Mouse (Mus musculus) thymus, postnatal 4 days (tissue): Measurements from ENCODE around the gene Rrnad1.
"Not testable (repeated sequence)": the region's sequence is repeated elsewhere in the genome, so short reads cannot be mapped to it uniquely, and the experiment has no call there.

Experiments used
- DNase-seq: peaks from one replicate; pipeline ENCODE4 v3.0.0; 2021

Rrnad1 gene

GRCm38 (mm10) chr3:87913891-87914290 lies 16.6 kb downstream of the Rrnad1 start:
- DNase-seq, result no peak

DNA sequence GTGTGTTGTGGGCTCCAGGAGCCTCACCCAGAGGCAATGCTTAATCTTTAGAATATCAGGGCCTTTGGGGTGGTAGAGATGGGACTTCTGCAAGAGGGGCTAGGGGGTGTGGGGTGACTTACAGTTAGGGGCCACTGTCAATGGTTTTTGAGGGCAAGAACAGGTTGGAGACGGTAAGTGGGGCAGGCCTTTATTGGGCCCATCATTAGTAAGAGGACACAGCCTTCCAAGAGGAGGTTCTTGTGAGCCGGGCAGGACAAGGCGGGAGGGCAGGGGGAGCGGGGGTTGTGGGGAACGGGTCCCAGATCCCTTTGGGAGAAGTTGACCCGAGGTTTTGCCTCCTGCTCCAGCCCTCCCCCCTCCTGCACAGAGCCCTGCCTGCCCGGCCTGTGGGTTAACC lies 17.0 kb downstream of the Rrnad1 start:
- DNase-seq, result no peak

GRCm38 (mm10) chr3:87910573-87911141 lies 19.9 kb downstream of the Rrnad1 start:
- DNase-seq, result peak; percentile 54

GRCm38 (mm10) chr3:87909874-87910273 lies 20.6 kb downstream of the Rrnad1 start:
- DNase-seq, result no peak

DNA sequence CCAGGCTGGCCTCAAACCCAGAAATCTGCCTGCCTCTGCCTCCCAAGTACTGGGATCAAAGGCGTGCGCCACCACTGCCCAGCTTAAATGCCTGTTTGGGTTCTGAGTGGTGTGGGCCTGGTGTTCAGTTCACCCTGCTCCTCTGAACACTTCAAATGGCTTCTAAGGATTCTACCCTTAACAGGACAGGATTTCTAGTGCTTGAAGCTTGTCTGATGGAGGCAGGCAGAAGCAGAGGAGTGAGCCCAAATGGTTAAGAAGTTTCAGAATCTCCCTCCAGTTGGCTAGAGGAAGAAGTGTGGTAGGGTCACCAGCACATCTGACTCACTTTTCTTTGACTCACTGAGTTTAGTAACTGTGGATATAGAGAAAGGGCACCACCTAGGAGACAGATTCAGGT lies 21.1 kb downstream of the Rrnad1 start:
- DNase-seq, result no peak

DNA sequence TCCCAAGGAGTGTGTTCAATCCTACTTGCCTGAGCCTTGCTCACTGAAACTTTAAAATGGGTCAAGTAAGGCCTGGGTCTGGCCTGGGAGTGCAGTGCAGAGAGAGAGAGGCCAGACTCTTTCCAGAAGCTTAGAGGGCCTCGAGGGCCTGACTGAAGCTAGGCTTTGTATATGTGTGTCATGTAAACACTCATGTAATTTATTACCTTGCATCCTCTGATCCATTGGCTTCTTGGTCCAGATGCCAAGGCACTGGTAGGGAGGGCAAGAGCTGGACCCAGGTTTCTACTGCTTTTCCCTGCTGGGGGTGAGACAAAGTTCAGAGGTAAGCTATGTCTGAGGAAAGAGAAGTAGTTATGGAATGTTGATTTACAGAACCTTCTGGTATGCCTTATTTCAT lies 22.6 kb downstream of the Rrnad1 start:
- no peak for DNase-seq

- DNase-seq, result peak; percentile 46
Measured at GRCm38 (mm10) chr3:87906981-87907857, 23.3 kb downstream of the Rrnad1 start.

GRCm38 (mm10) chr3:87906601-87906980 lies 23.9 kb downstream of the Rrnad1 start:
- no peak for DNase-seq

DNA sequence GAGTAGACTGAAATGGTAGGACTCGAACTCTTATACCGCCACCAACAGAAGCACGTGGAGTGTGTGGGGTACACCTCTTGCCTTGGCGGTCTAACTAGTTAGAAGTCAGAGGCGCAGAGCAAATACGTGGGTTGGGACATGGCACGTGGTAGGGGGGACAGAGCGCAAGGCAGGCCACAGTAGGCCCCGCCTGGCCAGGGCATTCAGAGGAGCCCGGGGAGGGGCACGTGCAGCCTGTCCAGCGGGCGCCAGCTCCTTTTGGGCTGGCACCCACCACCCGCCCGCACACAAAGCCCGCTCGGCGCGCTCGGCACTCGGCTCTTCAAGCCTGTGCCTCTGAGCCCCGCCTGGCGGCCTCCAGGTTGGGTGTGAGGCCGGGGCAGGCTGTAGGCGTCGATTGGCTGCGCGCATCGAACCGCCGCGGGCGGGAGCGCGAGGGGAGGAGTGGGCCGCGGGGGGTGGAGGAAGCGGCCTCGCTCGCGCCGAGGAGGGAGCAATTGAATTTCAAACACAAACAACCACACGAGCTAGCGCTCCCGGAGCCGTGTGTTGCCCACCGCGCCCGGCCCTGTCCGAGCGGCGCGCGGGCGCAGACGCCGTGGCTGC lies 24.5 kb downstream of the Rrnad1 start, which contains the start of gene Hdgf:
Hdgf (plus strand) TSS at position 442 of the 606 bp plus-strand sequence.
- peak; percentile 95 for DNase-seq

GRCm38 (mm10) chr3:87903821-87904220 lies 26.7 kb downstream of the Rrnad1 start:
- DNase-seq, result no peak

- DNase-seq, result not testable (repeated sequence)
Measured at GRCm38 (mm10) chr3:87901959-87902358, 28.6 kb downstream of the Rrnad1 start.

DNA sequence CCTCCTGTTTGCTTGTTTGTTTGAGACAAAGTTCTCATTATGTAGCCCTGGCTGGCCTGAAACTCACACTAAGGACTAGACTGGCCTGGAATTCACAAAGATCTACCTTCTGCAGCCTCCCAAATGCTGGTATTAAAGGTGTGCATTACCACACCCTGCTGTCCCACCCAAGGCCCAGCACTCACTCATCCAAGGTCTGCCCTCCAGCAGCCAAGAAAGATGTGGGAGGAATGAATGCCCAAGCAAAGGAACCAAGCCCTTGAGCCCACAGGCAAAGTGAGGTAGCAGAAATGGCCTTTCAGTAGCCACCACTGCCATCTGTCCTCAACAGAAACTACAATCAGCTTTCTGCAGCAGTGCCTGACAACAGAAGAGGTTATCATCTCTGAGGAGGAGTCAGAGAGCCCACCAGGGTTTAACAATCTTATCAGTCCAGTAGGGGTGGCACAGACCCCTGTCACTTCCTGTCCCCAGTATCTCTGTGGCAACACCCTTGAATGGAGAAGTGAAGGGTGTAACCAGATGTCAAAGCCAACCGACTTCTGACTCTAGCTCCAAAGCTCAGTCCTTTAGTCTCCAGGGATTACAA lies 29.4 kb downstream of the Rrnad1 start:
- DNase-seq, result no peak

DNA sequence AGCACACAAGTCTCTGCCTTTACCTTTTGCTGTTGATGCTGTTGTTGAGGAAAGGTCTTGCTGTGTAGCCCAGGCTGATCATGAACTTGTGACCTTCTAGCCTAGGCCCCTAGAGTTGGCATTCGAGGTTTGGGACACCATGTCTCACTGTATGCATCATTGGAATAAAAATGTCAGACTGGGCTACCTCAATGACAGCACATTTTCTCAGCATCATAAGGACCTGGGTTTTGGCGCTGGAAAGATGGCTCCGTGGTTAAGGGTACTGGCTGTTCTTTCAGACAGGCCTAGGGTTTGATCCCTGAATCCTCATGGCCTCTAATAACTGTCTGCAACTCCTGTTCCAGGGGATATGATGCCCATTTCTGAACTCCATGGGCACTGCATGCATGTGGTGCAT lies 30.7 kb downstream of the Rrnad1 start:
- DNase-seq, result no peak

GRCm38 (mm10) chr3:87899266-87899665 lies 31.3 kb downstream of the Rrnad1 start:
- no peak for DNase-seq

DNA sequence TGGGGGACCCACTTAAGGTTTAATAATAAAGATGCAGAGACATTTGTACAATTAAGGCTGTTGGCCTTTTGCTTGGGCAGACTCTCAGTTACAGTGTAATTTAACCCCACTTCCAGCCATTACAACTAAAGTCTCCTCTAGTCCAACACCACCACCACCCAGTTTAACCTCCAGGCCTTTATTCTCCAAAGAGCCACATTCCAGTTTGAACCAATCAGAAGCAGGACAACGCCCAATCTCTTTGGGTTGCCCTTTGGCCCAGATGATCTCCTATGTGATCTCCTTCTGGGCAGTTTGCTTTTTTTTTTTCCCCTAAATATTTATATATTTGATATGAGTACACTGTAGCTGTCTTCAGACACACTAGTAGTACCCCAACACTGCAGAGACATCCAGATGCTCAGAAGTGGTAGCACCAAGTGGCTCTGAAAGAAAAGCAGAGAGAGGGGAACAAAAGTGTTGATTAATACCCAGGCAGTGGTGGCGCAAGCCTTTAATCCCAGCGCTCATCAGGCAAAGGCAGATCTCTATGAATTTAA lies 37.1 kb downstream of the Rrnad1 start:
- DNase-seq, result no peak

- no peak for DNase-seq
Measured at GRCm38 (mm10) chr3:87891481-87891880, 39.0 kb downstream of the Rrnad1 start.

- DNase-seq, result not testable (repeated sequence)
Measured at GRCm38 (mm10) chr3:87887400-87887799, 43.1 kb downstream of the Rrnad1 start.

- DNase-seq, result no peak
Measured at GRCm38 (mm10) chr3:87886416-87886815, 44.1 kb downstream of the Rrnad1 start.

DNA sequence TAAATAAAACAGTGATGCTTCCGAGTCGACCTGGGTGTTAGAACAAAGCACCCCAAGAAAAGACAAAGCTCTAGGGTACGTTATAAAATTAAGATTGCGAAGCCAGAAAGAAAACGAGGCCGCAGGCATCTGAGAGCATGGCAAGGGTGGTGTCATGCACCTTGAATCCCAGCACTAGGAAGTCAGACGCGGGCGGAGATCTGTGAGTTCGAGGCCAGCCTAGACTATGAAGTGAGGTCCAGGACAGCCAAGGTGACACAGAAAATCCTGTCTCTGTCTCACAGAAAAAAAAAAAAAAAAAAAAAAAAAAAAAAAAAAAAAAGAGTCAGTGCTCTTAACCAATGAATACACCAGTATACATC lies 44.5 kb downstream of the Rrnad1 start:
- DNase-seq, result peak; percentile 67

DNA sequence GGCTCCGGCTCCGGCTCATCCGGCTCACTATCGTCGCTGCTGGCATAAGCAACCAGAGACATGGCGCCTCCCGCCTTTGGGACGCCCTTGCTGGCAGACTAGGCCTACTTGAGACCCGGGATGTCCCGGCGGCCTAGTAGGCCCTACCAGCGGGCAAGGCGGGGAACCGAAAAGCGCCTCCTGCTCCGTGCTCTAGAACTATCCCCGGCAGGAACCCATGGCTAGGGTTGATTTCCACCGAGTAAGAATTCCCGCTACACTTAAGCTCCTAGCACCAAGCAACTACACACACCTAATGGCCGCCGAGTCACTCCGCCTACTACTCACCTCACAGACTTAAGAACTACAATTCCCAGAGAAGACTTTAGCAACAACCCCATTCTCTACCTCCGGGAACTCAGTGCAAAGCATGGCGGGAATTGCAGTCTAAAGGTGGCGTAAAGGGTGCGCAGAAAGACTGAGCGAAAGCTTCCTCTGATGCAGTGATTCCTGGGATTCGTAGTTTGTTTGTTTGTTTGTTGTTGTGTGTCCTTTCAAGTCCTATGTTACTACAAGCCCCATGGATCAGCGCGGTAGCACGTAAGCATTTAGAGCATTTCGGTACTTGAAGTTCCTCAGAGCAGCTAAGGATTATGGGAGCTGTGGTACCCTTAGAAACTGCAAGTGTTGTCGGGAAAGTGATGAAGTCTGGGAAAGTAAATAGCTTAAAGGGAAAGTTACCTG lies 45.1 kb downstream of the Rrnad1 start, which contains the start of gene Prcc:
Prcc (minus strand) TSS at position 328 of the 723 bp plus-strand sequence.
- DNase-seq, result peak; percentile 82

- peak; percentile 77 for DNase-seq
Measured at GRCm38 (mm10) chr3:87884708-87885251, 45.7 kb downstream of the Rrnad1 start.

GRCm38 (mm10) chr3:87884291-87884690 lies 46.2 kb downstream of the Rrnad1 start:
- DNase-seq, result no peak
